Mouse (Mus musculus) C2C12 (cell line): ENCODE data around the gene Arhgef5. TPM values are rescaled to one million over a fixed set of nuclear protein-coding genes. Genes with fewer than 3 reads are reported as not detected.

Source experiments
- H3K27me3 ChIP-seq: one replicate; pipeline ENCODE4 v1.6.1; 2011; ENCODE audit not compliant: control insufficient read depth, insufficient read depth, insufficient read length
- H3K36me3 ChIP-seq: one replicate; pipeline ENCODE4 v1.6.1; 2011; ENCODE audit not compliant: control insufficient read depth, insufficient read depth
- H3K4me3 ChIP-seq: one replicate; pipeline ENCODE4 v1.5.1; 2011; ENCODE audit warnings: mild to moderate bottlenecking, control low read depth; ENCODE audit not compliant: poor library complexity, insufficient read depth, severe bottlenecking
- H3K79me2 ChIP-seq: one replicate; pipeline ENCODE4 v1.6.1; 2011; ENCODE audit not compliant: control insufficient read depth, insufficient read depth
- H3K79me3 ChIP-seq: one replicate; pipeline ENCODE4 v1.6.1; 2011; ENCODE audit warnings: low read depth, control low read depth
- H3ac ChIP-seq: one replicate; pipeline ENCODE3; 2011; ENCODE audit warnings: low read depth; ENCODE audit not compliant: control insufficient read depth, insufficient read length
- CEBPB ChIP-seq: IDR thresholded peaks from one replicate; pipeline ENCODE4 v1.6.1; 2011; ENCODE audit warnings: low read depth, mild to moderate bottlenecking, control low read depth, moderate library complexity
- CTCF ChIP-seq: IDR thresholded peaks from one replicate; pipeline ENCODE4 v1.5.1; 2011; ENCODE audit not compliant: control insufficient read depth, insufficient read depth, insufficient read length
- FOSL1 ChIP-seq: IDR thresholded peaks from one replicate; pipeline ENCODE4 v1.8.0; 2011; ENCODE audit warnings: mild to moderate bottlenecking, low read length; ENCODE audit not compliant: poor library complexity, insufficient read depth, severe bottlenecking
- MAX ChIP-seq: IDR thresholded peaks from one replicate; pipeline ENCODE4 v1.6.1; 2011; ENCODE audit warnings: mild to moderate bottlenecking, control low read depth
- MYOD1 ChIP-seq: IDR thresholded peaks from one replicate; pipeline ENCODE4 v1.6.1; 2011; ENCODE audit warnings: low read depth; ENCODE audit not compliant: control insufficient read depth, insufficient read length
- MYOG ChIP-seq: IDR thresholded peaks from one replicate; pipeline ENCODE4 v1.6.1; 2011; ENCODE audit not compliant: control insufficient read depth, insufficient read length; ENCODE audit errors: extremely low read depth
- USF1 ChIP-seq: IDR thresholded peaks from one replicate; pipeline ENCODE4 v1.6.1; 2011; ENCODE audit warnings: low read depth, mild to moderate bottlenecking, control low read depth, moderate library complexity
- polyA plus RNA-seq: library from polyadenylated mRNA; unstranded; fragments of >200 nt; fragmentation: generic; extraction: Trizol; gene quantifications from one replicate; pipeline ENCODE4 v1.2.1, GENCODE M21; 2012; ENCODE audit warnings: missing spikeins

The Arhgef5 gene
- polyA plus RNA-seq, 1 experiment = 9.3 TPM

DNA sequence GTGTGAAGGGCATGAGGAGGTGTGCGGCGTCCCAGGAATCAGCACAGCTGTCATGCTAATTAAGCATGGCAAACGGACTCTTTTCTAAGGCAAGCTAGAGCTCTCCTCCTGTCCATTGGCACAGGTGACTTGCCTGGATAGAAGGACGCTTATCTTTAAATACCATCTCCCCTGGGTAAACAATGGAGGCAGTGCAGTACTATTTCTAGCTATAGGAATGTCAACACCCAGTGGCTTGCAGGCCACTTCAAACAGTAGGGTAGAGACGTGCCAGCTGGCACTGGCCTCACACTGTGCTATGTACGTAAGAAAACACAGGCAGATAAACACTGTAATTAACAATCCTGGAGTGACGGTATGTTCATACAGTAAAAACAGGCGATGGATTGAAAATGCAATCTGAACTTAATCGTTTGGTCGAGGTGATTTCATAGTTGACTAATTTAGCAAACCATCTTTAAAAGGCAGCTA lies 72.1 kb downstream of the Arhgef5 start:
- Histone ChIP-seq H3K27me3 (no peaks in the 10 kb centered on the region), H3K36me3 (no peaks in the 10 kb centered on the region), H3K4me3 (no peak overlapping the region), H3K79me2 (no peaks in the 10 kb centered on the region), H3ac (no peak overlapping the region), H3K79me3 (no peaks in the 10 kb centered on the region)
- TF ChIP-seq CEBPB (no peak), CTCF (no peak), MYOD1 (no peak), MYOG (no peak), FOSL1 (no peak), USF1 (no peak), MAX (no peak)

- no peaks in the 10 kb centered on the region for H3K79me3 ChIP-seq
- TF ChIP-seq CTCF (no peak), MAX (no peak)
- H3K36me3 ChIP-seq = no peaks in the 10 kb centered on the region
- H3K27me3 ChIP-seq = no peaks in the 10 kb centered on the region
- no peak overlapping the region for H3K4me3 ChIP-seq
- H3K79me2 ChIP-seq = no peaks in the 10 kb centered on the region
- no peak overlapping the region for H3ac ChIP-seq
Observed at GRCm38 (mm10) chr6:43338804-43339203, 73.4 kb downstream of the Arhgef5 start.

Other genes starting within 250 kb of the Arhgef5 start
- gene Olfr441, start 159.2 kb upstream of the Arhgef5 start, polyA plus RNA-seq = not detected
- not detected for gene Olfr237-ps1, start 119.0 kb upstream of the Arhgef5 start, polyA plus RNA-seq
- not detected for gene Olfr437, start 102.3 kb upstream of the Arhgef5 start, polyA plus RNA-seq
- gene Olfr13, start 93.4 kb upstream of the Arhgef5 start, polyA plus RNA-seq = not detected
- not detected for gene Olfr435, start 68.4 kb upstream of the Arhgef5 start, polyA plus RNA-seq
- gene Olfr434, start 52.6 kb upstream of the Arhgef5 start, polyA plus RNA-seq = not detected
- not detected for gene Olfr47, start 34.1 kb upstream of the Arhgef5 start, polyA plus RNA-seq
- gene Nobox, start 44.0 kb downstream of the Arhgef5 start, polyA plus RNA-seq = not detected